Mouse (Mus musculus) heart, postnatal 4 days (tissue): ENCODE results near the gene Rad51. TPM values are rescaled to one million over a fixed set of nuclear protein-coding genes. Genes with fewer than 3 reads are reported as not detected.

Experiments
- DNase-seq: peaks from one replicate; pipeline ENCODE4 v3.0.0; 2021
- total RNA-seq, 2 experiments: library from RNA; stranded (reverse); gene quantifications; 2 replicates each; pipeline ENCODE4 v1.2.3; 2021

The Rad51 gene
- total RNA-seq, 2 experiments from 2014 or later, result 16.7 to 18.4 TPM

DNA sequence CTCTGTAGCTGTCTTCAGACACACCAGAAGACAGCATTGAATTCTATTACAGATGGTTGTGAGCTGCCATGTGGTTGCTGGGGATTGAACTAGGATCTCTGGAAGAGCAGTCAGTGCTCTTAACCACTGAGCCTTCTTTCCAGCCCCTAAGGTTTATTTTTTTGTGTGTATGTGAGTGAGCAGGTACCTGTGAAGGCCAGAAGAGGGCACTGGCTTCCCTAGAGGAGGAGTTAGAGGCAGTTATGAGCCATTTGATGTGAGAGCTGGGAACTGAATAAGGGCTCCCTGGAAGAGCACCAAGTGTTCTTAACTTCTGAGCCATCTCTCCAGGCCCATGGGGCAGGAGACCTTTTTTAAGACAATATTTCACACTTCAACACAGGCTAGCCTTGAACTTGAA lies 52.8 kb downstream of the Rad51 start:
- DNase-seq, result no peak

- peak; percentile 71 for DNase-seq
Measured at GRCm38 (mm10) chr2:119166901-119167865, 54.6 kb downstream of the Rad51 start, which contains the start of gene Gchfr. Gchfr (plus strand) TSS chr2:119167773.

GRCm38 (mm10) chr2:119167866-119168256 lies 55.3 kb downstream of the Rad51 start:
- DNase-seq, result no peak

GRCm38 (mm10) chr2:119170282-119170681 lies 57.7 kb downstream of the Rad51 start:
- no peak for DNase-seq

DNA sequence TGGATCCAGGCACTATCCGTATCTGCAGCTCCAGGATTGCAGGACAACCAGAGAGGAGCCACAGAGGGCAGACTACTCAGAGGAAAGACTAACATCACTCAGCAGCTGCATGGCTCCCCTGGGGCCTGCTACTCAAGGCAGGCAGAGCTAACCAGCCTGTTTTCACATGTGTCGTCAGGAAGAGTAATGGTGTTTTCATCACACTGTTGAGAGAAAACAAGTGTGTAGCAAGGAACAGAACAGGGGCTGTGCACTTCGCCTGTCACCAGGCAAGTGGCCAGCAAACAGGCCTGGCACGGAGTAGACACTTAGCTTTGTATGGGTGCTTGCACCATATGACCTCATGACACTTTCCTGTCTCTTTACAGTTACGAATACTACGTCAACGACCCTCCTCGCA lies 59.0 kb downstream of the Rad51 start:
- peak; percentile 43 for DNase-seq

DNA sequence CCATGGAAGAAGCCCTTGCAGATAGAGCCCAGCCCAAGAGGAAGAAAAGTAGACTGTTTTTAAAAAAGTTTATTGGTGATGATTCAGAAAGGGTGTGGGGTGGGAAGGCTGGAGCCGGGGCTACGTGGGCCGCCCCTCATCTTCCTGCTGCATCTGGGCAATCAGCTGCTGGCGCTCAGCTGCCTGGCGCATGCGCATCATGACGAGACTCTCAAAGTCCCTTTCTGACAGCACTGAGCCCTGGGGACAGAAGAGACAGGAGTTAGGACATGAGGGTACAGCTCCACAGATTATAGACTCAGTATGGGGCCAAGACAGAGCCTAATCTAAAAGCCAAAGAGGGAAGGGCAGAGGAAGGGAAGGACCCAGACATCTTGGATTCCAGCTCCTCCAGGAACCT lies 59.9 kb downstream of the Rad51 start:
- DNase-seq, result no peak

DNA sequence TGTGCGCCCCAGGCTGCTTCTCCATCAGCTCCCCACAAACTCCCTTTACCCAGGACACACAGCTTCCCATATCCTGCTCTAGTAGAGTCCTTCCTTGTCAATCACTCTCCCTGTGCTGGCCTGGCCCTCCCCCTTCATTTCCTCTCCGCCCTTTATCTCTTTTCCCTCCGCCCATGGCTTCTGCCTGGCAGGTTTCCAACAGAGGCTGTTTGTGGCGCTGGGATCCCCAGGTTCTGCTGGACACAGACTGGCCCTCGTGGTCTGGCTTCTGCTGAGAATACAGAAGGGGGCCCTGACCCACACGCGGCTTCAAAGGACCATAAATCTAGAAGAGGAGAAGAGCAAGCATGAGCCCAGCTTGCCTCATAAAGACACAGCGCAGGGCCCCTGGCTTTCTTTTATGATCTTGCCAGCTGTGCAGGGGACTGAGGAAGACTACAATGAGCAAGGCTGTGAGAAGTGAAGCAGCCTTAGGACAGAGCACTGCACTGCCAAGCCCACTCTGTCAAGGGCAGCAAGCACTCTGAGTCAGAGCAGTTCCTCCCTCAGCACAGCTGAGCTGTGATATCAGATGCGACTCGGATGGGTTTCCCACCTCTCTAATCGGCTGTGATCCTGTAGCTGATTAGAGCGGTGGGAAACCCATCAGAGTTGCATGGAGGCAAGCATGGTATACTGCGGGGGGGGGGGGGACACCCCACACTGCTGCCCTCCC lies 60.4 kb downstream of the Rad51 start:
- DNase-seq, result peak; percentile 89

- DNase-seq, result no peak
Measured at GRCm38 (mm10) chr2:119173991-119174651, 61.5 kb downstream of the Rad51 start, which contains the start of gene Gm14137. Gm14137 (plus strand) TSS chr2:119174509.

DNA sequence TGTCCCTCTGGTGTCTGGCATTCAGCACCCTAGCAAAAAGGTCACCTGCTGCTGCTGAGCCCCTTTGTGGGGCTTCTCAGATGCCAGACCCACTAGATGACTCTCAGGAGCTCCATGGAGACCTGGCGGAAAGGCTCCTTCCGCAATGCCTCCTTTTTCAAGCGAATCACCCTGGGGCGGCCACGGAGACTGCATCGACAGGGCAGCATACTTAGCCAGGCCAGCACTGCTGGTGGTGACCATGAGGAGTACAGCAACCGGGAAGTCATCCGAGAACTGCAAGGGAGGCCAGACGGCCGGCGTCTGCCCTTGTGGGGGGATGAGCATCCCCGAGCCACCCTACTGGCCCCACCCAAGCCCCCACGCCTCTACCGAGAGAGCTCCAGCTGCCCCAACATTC lies 62.3 kb downstream of the Rad51 start:
- DNase-seq, result no peak

GRCm38 (mm10) chr2:119175614-119176013 lies 63.0 kb downstream of the Rad51 start:
- DNase-seq, result no peak

DNA sequence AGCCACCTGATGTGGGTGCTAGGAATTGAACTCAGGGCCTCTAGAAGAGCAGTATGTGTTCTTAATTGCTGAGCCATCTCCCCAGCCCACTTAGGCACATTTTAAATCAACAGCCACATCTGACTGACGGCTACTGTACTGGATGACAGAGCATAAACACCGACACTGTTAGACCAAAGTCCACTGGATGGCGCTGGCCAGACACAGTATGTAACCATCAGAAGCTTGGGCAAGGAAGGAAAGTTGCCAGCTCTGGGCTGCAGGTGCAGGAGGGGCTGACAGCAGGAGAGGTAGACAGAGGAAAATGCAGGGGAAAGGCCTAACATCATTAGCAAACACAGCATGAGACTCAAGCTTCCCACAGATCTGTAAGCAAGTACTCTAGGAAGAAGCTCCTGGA lies 64.2 kb downstream of the Rad51 start:
- DNase-seq, result no peak

- DNase-seq, result no peak
Measured at GRCm38 (mm10) chr2:119177384-119177939, 64.9 kb downstream of the Rad51 start.

DNA sequence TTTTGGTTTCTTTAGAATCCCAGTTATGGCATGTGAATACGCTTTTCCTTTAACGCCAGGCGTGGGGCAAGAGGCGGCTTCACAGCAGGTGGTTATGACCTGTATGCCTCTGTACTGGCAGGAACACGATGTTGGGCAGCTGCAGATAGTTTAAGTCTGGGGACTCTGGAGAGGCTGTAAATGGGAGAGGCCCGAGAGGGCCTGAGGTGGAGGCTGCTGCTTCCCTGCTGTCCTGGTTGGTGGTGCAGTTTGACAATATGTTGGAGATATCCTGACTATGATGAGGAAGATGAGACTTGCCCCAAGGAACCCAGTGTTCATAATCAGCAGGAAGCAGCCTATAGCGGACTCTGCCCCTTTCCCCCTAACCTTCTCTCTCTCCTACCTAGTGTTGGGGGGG lies 70.3 kb downstream of the Rad51 start:
- DNase-seq, result no peak

DNA sequence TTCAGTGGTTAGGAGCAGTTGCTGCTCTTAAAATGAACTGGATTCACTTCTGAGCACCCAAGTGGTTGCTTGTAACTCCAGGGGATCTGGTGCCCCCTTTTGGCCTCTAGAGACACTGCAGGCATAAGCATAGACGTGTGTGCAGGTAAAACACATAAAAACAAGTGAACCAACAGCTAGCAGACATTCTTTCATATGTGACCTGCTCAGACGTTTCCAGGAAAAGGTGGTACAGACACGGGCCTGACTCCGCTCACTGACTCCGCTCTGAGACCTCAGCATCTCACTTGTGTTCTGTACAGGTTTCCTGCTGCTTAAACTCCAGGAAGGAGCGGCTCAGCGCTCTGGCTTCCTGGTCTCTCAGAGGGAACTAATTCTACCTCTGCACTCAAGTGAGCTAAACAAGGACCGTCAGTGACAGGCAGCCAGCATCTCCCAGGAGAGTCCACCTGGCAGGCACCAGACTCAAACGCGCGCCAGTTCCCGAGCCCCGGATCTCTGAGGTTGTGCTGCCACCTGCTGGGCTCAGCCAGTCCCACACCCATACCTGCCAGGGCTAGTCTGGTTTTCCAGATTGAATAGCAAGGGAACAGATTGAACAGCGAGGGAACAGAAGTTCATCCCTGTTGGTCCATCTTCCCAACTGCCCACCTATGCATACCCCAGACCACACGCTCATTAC lies 76.6 kb downstream of the Rad51 start:
- peak; percentile 93 for DNase-seq

DNA sequence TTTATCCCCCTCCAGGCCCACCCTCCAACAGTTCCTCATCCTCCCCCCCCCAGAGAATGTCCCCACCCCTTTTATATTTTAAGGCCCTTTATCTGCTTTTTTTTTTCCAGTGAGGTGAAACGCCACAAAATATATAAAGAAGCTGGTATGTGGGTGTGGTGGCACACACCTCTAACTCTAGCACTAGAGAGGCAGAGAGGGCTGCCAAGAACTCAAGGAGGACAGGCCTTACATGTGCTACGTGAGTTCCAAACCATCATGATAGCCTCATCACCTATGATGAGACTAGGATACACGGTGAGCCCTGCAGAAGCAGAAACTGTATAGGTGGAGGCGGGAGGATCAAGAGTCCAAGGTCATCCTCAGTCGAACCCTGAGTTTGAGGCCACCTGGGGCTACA lies 78.4 kb downstream of the Rad51 start:
- no peak for DNase-seq

DNA sequence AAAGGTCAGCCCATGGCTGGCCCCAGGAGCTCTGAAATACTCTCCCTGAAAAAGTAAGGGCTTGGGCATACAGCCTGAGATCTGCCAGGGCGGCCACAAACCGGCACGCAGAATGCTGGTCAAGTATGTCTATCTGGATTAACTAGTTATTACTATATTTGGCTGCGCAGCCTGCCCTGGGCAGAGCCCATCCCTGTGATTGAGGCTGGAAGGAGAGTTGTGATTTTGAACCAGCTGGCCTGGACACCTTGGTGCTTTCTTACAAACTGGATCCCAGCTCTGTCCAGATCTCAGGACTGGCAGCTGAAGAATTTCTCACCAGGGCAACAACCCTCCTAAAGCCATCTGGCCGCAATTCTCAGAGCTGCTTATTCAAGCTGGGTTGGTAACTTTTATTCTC lies 81.5 kb downstream of the Rad51 start:
- peak; percentile 42 for DNase-seq

DNA sequence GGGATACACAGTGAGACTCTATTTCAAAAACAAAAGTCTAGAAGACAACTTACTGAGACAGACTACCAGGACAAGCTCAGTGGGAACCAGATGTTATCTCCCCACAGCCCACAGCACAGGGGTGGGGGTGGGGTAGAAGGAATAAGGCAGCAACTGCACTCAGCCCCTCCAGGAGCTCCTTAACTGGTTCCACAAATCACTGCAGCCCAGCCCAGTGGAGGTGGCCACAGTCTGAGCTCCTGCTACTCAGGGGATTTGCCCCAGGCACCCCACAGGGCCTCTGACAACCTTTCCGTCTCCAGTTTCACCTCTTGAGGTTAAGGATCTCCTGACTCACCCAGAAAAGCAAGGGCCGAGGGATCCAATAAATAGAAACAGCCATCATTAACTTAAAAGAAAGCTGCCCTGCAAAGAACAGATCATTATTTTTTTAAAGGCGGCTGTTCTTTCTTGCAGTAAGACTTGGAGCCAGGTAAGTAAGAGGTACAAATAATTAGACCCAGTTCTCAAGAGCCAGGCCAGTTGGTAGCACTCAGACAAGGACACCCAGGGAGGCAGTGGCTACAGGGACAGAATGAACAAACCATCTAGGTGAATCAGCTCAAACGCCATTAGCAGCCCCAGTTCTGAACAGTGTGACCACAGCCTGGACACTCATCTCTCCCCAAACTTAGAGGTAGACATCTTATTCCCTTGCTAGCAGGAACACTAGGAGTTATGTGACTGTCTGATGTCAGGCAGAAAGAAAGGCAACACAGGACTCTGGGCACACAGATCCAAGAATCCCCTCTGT lies 83.9 kb downstream of the Rad51 start:
- DNase-seq, result no peak
